Mouse (Mus musculus): Measurements from ENCODE around the gene Nfat5. TPM values are rescaled to one million over a fixed set of nuclear protein-coding genes. Genes with fewer than 3 reads are reported as not detected.

Nfat5 gene
- polyA plus RNA-seq, 1 experiment from 2014 or later: 4.8 TPM

- Histone ChIP-seq H3K4me1 (replicated peaks; ENCODE audit: control insufficient read depth, insufficient read depth) (no peaks in the 10 kb centered on the region), H3K27ac (replicated peaks) (peak within 1 kb of the TSS; percentile 83), H3K4me3 (ENCODE audit: low read depth, low read length) (peak within 1 kb of the TSS; percentile 35), H3K9ac (ENCODE audit: low read length) (peak within 1 kb of the TSS; percentile 45; the same call in 1 of the 2 replicates), H3K36me3 (ENCODE audit: control insufficient read depth, insufficient read depth, low read length) (no peaks in the 10 kb centered on the region), H3K27me3 (ENCODE audit: control insufficient read depth, insufficient read depth, low read length) (no peaks in the 10 kb centered on the region), H3K4me2 (replicated peaks; ENCODE audit: low read depth) (peak within 1 kb of the TSS; percentile 57), H3K9me3 (ENCODE audit: control insufficient read depth, low read length) (no peaks in the 10 kb centered on the region)
- TF ChIP-seq CTCF (IDR thresholded peaks at IDR 0.05; ENCODE audit: low read depth) (no peak), EP300 (optimal IDR thresholded peaks at IDR 0.05) (peak; percentile 43)
- DNase-seq (ENCODE audit: low spot score) (peak; percentile 86), ATAC-seq (ENCODE audit: low FRiP score, low TSS enrichment) (peak; percentile 94)
- 8% methylated on average over 22 of the region's 22 CpGs for WGBS
These were observed 109.9 kb downstream of the Nfat5 start, which contains the start of gene Nqo1 for GRCm38 (mm10) chr8:107403038-107403781. Gene Nqo1 (minus strand): TSS chr8:107403206.

- DNase-seq (ENCODE audit: low spot score): no peak
- H3K27ac ChIP-seq (replicated peaks): peak overlapping the region; percentile 83
- H3K9ac ChIP-seq (ENCODE audit: low read length): no peak overlapping the region
- no peak for TF ChIP-seq CTCF (IDR thresholded peaks at IDR 0.05; ENCODE audit: low read depth)
- TF ChIP-seq EP300 (optimal IDR thresholded peaks at IDR 0.05): no peak
- H3K36me3 ChIP-seq (ENCODE audit: control insufficient read depth, insufficient read depth, low read length): no peaks in the 10 kb centered on the region
- no peak overlapping the region for H3K4me3 ChIP-seq (ENCODE audit: low read depth, low read length)
- 64% methylated on average over 4 of the region's 4 CpGs for WGBS
- H3K9me3 ChIP-seq (ENCODE audit: control insufficient read depth, low read length): no peaks in the 10 kb centered on the region
- H3K4me1 ChIP-seq (replicated peaks; ENCODE audit: control insufficient read depth, insufficient read depth): no peaks in the 10 kb centered on the region
- no peak overlapping the region for H3K4me2 ChIP-seq (replicated peaks; ENCODE audit: low read depth)
- no peaks in the 10 kb centered on the region for H3K27me3 ChIP-seq (ENCODE audit: control insufficient read depth, insufficient read depth, low read length)
- no peak for ATAC-seq (ENCODE audit: low FRiP score, low TSS enrichment)
These were observed 110.8 kb downstream of the Nfat5 start for GRCm38 (mm10) chr8:107404057-107404456.

- DNase-seq (ENCODE audit: low spot score) (no peak), ATAC-seq (ENCODE audit: low FRiP score, low TSS enrichment) (peak; percentile 63)
- TF ChIP-seq CTCF (IDR thresholded peaks at IDR 0.05; ENCODE audit: low read depth) (no peak), EP300 (optimal IDR thresholded peaks at IDR 0.05) (no peak)
- Histone ChIP-seq H3K36me3 (ENCODE audit: control insufficient read depth, insufficient read depth, low read length) (0 out of 2 replicates have a peak, but pooled peaks cover 9% of the 10 kb centered on the region), H3K27ac (replicated peaks) (peak overlapping the region; percentile 19), H3K9me3 (ENCODE audit: control insufficient read depth, low read length) (no peaks in the 10 kb centered on the region), H3K4me2 (replicated peaks; ENCODE audit: low read depth) (no peak overlapping the region), H3K9ac (ENCODE audit: low read length) (no peak overlapping the region), H3K27me3 (ENCODE audit: control insufficient read depth, insufficient read depth, low read length) (no peaks in the 10 kb centered on the region), H3K4me1 (replicated peaks; ENCODE audit: control insufficient read depth, insufficient read depth) (no peaks in the 10 kb centered on the region), H3K4me3 (ENCODE audit: low read depth, low read length) (no peak overlapping the region)
- WGBS: 40% methylated on average over 3 of the region's 3 CpGs
These were observed 112.7 kb downstream of the Nfat5 start for GRCm38 (mm10) chr8:107405935-107406334.

- no peak for ATAC-seq (ENCODE audit: low FRiP score, low TSS enrichment)
- WGBS: 58% methylated on average over 4 of the region's 4 CpGs
- TF ChIP-seq EP300 (optimal IDR thresholded peaks at IDR 0.05): no peak
- TF ChIP-seq CTCF (IDR thresholded peaks at IDR 0.05; ENCODE audit: low read depth): peak; percentile 84
These were observed 118.1 kb downstream of the Nfat5 start for GRCm38 (mm10) chr8:107411391-107411790.

GRCm38 (mm10) chr8:107412552-107412951 is 119.3 kb downstream of the Nfat5 start:
- H3K4me3 ChIP-seq (ENCODE audit: low read depth, low read length): no peak overlapping the region
- TF ChIP-seq CTCF (IDR thresholded peaks at IDR 0.05; ENCODE audit: low read depth) (no peak), EP300 (optimal IDR thresholded peaks at IDR 0.05) (no peak)
- WGBS: 84% methylated on average over 8 of the region's 8 CpGs
- no peak overlapping the region for H3K9ac ChIP-seq (ENCODE audit: low read length)
- H3K4me2 ChIP-seq (replicated peaks; ENCODE audit: low read depth): no peak overlapping the region
- H3K4me1 ChIP-seq (replicated peaks; ENCODE audit: control insufficient read depth, insufficient read depth): no peaks in the 10 kb centered on the region
- no peak overlapping the region for H3K27ac ChIP-seq (replicated peaks)
- peaks cover 37% of the 10 kb centered on the region for H3K36me3 ChIP-seq (ENCODE audit: control insufficient read depth, insufficient read depth, low read length)
- DNase-seq (ENCODE audit: low spot score) (no peak), ATAC-seq (ENCODE audit: low FRiP score, low TSS enrichment) (no peak)
- H3K27me3 ChIP-seq (ENCODE audit: control insufficient read depth, insufficient read depth, low read length): no peaks in the 10 kb centered on the region
- no peaks in the 10 kb centered on the region for H3K9me3 ChIP-seq (ENCODE audit: control insufficient read depth, low read length)

More at GRCm38 (mm10) chr8:107411391-107411790, 118.1 kb downstream of the Nfat5 start:
- Histone ChIP-seq H3K4me3 (ENCODE audit: low read depth, low read length) (no peak overlapping the region), H3K9me3 (ENCODE audit: control insufficient read depth, low read length) (no peaks in the 10 kb centered on the region), H3K4me2 (replicated peaks; ENCODE audit: low read depth) (no peak overlapping the region), H3K9ac (ENCODE audit: low read length) (no peak overlapping the region), H3K4me1 (replicated peaks; ENCODE audit: control insufficient read depth, insufficient read depth) (no peaks in the 10 kb centered on the region), H3K36me3 (ENCODE audit: control insufficient read depth, insufficient read depth, low read length) (peaks cover 31% of the 10 kb centered on the region), H3K27me3 (ENCODE audit: control insufficient read depth, insufficient read depth, low read length) (no peaks in the 10 kb centered on the region), H3K27ac (replicated peaks) (no peak overlapping the region)
- DNase-seq (ENCODE audit: low spot score): peak; percentile 58

GRCm38 (mm10) chr8:107413881-107414280 is 120.6 kb downstream of the Nfat5 start:
- ATAC-seq (ENCODE audit: low FRiP score, low TSS enrichment) (peak; percentile 96), DNase-seq (ENCODE audit: low spot score) (peak; percentile 66)
- H3K4me1 ChIP-seq (replicated peaks; ENCODE audit: control insufficient read depth, insufficient read depth): no peaks in the 10 kb centered on the region
- H3K4me2 ChIP-seq (replicated peaks; ENCODE audit: low read depth): no peak overlapping the region
- H3K9ac ChIP-seq (ENCODE audit: low read length): no peak overlapping the region
- peak overlapping the region; percentile 87 for H3K27ac ChIP-seq (replicated peaks)
- no peaks in the 10 kb centered on the region for H3K27me3 ChIP-seq (ENCODE audit: control insufficient read depth, insufficient read depth, low read length)
- 72% methylated on average over 10 of the region's 10 CpGs for WGBS
- peaks cover 46% of the 10 kb centered on the region for H3K36me3 ChIP-seq (ENCODE audit: control insufficient read depth, insufficient read depth, low read length)
- H3K9me3 ChIP-seq (ENCODE audit: control insufficient read depth, low read length): no peaks in the 10 kb centered on the region
- TF ChIP-seq EP300 (optimal IDR thresholded peaks at IDR 0.05) (no peak), CTCF (IDR thresholded peaks at IDR 0.05; ENCODE audit: low read depth) (no peak)
- H3K4me3 ChIP-seq (ENCODE audit: low read depth, low read length): no peak overlapping the region

Data from stomach, postnatal 0 days (tissue).